Mouse (Mus musculus) E14TG2a.4 (cell line): ENCODE data around the gene Polr1e.
"Not testable (repeated sequence)": the region's sequence is repeated elsewhere in the genome, so short reads cannot be mapped to it uniquely, and the experiment has no call there.

Experiments
- H3K27me3 ChIP-seq: 2 replicates; pipeline ENCODE4 v1.6.1; 2014; ENCODE audit warnings: low read length, control low read depth; ENCODE audit not compliant: insufficient read depth
- H3K36me3 ChIP-seq: 2 replicates; pipeline ENCODE4 v1.6.1; 2014; ENCODE audit warnings: low read length, control low read depth; ENCODE audit not compliant: insufficient read depth
- H3K4me1 ChIP-seq: replicated peaks from 2 replicates; pipeline ENCODE4 v1.6.1; 2014; ENCODE audit warnings: low read depth, low read length, control low read depth
- H3K4me3 ChIP-seq: replicated peaks from 2 replicates; pipeline ENCODE4 v1.5.1; 2014; ENCODE audit warnings: mild to moderate bottlenecking, low read length
- H3K9me3 ChIP-seq: 2 replicates; pipeline ENCODE4 v1.6.1; 2014; ENCODE audit warnings: low read length, control low read depth
- CTCF ChIP-seq: conservative IDR thresholded peaks from 2 replicates; pipeline ENCODE4 v1.5.1; 2014; ENCODE audit warnings: low read length
- NANOG ChIP-seq: IDR thresholded peaks from 2 replicates; pipeline ENCODE4 v1.6.1; 2014; ENCODE audit warnings: borderline replicate concordance, low read length, mixed read lengths
- POU5F1 ChIP-seq: IDR thresholded peaks from 2 replicates; pipeline ENCODE4 v1.6.1; 2014; ENCODE audit warnings: low read length, borderline replicate concordance

The Polr1e gene

GRCm38 (mm10) chr4:44978175-44978574, 40.2 kb upstream of the Polr1e start:
- peaks cover 7% of the 10 kb centered on the region for H3K36me3 ChIP-seq
- TF ChIP-seq CTCF, result no peak
- TF ChIP-seq POU5F1, result no peak
- H3K4me3 ChIP-seq, result no peak overlapping the region
- H3K27me3 ChIP-seq, result 0 out of 2 replicates have a peak, but pooled peaks cover 2% of the 10 kb centered on the region
- no peaks in the 10 kb centered on the region for H3K9me3 ChIP-seq
- H3K4me1 ChIP-seq, result peaks cover 43% of the 10 kb centered on the region

- H3K27me3 ChIP-seq, result no peaks in the 10 kb centered on the region
- H3K4me1 ChIP-seq, result peaks cover 51% of the 10 kb centered on the region
- TF ChIP-seq POU5F1 (no peak), NANOG (no peak), CTCF (no peak)
- peaks cover 24% of the 10 kb centered on the region for H3K36me3 ChIP-seq
- H3K4me3 ChIP-seq, result no peak overlapping the region
- H3K9me3 ChIP-seq, result no peaks in the 10 kb centered on the region
Measured at GRCm38 (mm10) chr4:44979794-44980338, 38.5 kb upstream of the Polr1e start.

GRCm38 (mm10) chr4:44981280-44981973, 37.0 kb upstream of the Polr1e start, which contains the start of gene Grhpr:
Grhpr (plus strand) TSS chr4:44981395.
- Histone ChIP-seq H3K9me3 (no peaks in the 10 kb centered on the region), H3K4me1 (peaks cover 59% of the 10 kb centered on the region), H3K36me3 (peaks cover 40% of the 10 kb centered on the region), H3K4me3 (peak within 1 kb of the TSS; percentile 91), H3K27me3 (no peaks in the 10 kb centered on the region)
- no peak for TF ChIP-seq CTCF
- no peak for TF ChIP-seq POU5F1
- TF ChIP-seq NANOG, result no peak

GRCm38 (mm10) chr4:44981974-44982287, 36.5 kb upstream of the Polr1e start:
- peaks cover 45% of the 10 kb centered on the region for H3K36me3 ChIP-seq
- peaks cover 59% of the 10 kb centered on the region for H3K4me1 ChIP-seq
- TF ChIP-seq NANOG (no peak), CTCF (no peak)
- peak overlapping the region; percentile 91 for H3K4me3 ChIP-seq
- H3K27me3 ChIP-seq, result no peaks in the 10 kb centered on the region
- H3K9me3 ChIP-seq, result no peaks in the 10 kb centered on the region

GRCm38 (mm10) chr4:44982440-44983130, 35.8 kb upstream of the Polr1e start:
- H3K27me3 ChIP-seq, result no peaks in the 10 kb centered on the region
- H3K9me3 ChIP-seq, result no peaks in the 10 kb centered on the region
- H3K36me3 ChIP-seq, result peaks cover 51% of the 10 kb centered on the region
- TF ChIP-seq NANOG, result no peak
- no peak for TF ChIP-seq CTCF
- no peak for TF ChIP-seq POU5F1
- H3K4me3 ChIP-seq, result peak overlapping the region; percentile 91
- peaks cover 59% of the 10 kb centered on the region for H3K4me1 ChIP-seq

- peak overlapping the region; percentile 91 for H3K4me3 ChIP-seq
- H3K4me1 ChIP-seq, result peaks cover 59% of the 10 kb centered on the region
- H3K27me3 ChIP-seq, result no peaks in the 10 kb centered on the region
- peaks cover 58% of the 10 kb centered on the region for H3K36me3 ChIP-seq
- TF ChIP-seq CTCF, result no peak
- TF ChIP-seq POU5F1, result no peak
- no peaks in the 10 kb centered on the region for H3K9me3 ChIP-seq
Measured at GRCm38 (mm10) chr4:44983131-44983740, 35.1 kb upstream of the Polr1e start.

- peaks cover 20% of the 10 kb centered on the region for H3K4me1 ChIP-seq
- TF ChIP-seq NANOG (no peak), CTCF (no peak), POU5F1 (no peak)
- peaks cover 87% of the 10 kb centered on the region for H3K36me3 ChIP-seq
- H3K9me3 ChIP-seq, result no peaks in the 10 kb centered on the region
- no peak overlapping the region for H3K4me3 ChIP-seq
- no peaks in the 10 kb centered on the region for H3K27me3 ChIP-seq
Measured at GRCm38 (mm10) chr4:44990560-44990959, 27.8 kb upstream of the Polr1e start.

GRCm38 (mm10) chr4:44992330-44992729, 26.1 kb upstream of the Polr1e start:
- H3K27me3 ChIP-seq, result not testable (repeated sequence)

GRCm38 (mm10) chr4:44993179-44993578, 25.2 kb upstream of the Polr1e start:
- peaks cover 61% of the 10 kb centered on the region for H3K36me3 ChIP-seq
- not testable (repeated sequence) for H3K9me3 ChIP-seq, H3K27me3 ChIP-seq, H3K4me3 ChIP-seq
- H3K4me1 ChIP-seq, result peaks cover 22% of the 10 kb centered on the region

More at GRCm38 (mm10) chr4:44992330-44992729, 26.1 kb upstream of the Polr1e start:
- H3K9me3 ChIP-seq, H3K4me3 ChIP-seq: not testable (repeated sequence)
- H3K4me1 ChIP-seq, result peaks cover 22% of the 10 kb centered on the region
- H3K36me3 ChIP-seq, result peaks cover 70% of the 10 kb centered on the region
